Mouse (Mus musculus) embryonic facial prominence, embryonic 12.5 days (tissue): ENCODE results near the gene Tspyl3. TPM values are rescaled to one million over a fixed set of nuclear protein-coding genes. Genes with fewer than 3 reads are reported as not detected.
"Not testable (repeated sequence)": the region's sequence is repeated elsewhere in the genome, so short reads cannot be mapped to it uniquely, and the experiment has no call there.

ENCODE experiments used
- ATAC-seq: fragments of 200-750 bp; cut with Nextera tagmentation; 2 replicates; pipeline ENCODE4 v1.8.0; 2017; ENCODE audit not compliant: insufficient number of reproducible peaks, insufficient read depth, low FRiP score, low TSS enrichment
- H3K27ac ChIP-seq: fragments of 300-500 bp; sonication (generic); 2 replicates; pipeline ENCODE4 v1.5.1; 2016; ENCODE audit warnings: mild to moderate bottlenecking
- H3K27me3 ChIP-seq: fragments of 300-500 bp; sonication (generic); 2 replicates; pipeline ENCODE4 v1.6.1; 2016; ENCODE audit warnings: mild to moderate bottlenecking, moderate library complexity
- H3K36me3 ChIP-seq: fragments of 300-500 bp; sonication (generic); 2 replicates; pipeline ENCODE4 v1.6.1; 2016; ENCODE audit warnings: mild to moderate bottlenecking
- H3K4me1 ChIP-seq: fragments of 300-500 bp; sonication (generic); 2 replicates; pipeline ENCODE4 v1.6.1; 2016
- H3K4me2 ChIP-seq: fragments of 300-500 bp; sonication (generic); replicated peaks from 2 replicates; pipeline ENCODE4 v1.6.1; 2016; ENCODE audit warnings: mild to moderate bottlenecking, moderate library complexity
- H3K4me3 ChIP-seq: fragments of 300-500 bp; sonication (generic); 2 replicates; pipeline ENCODE4 v1.5.1; 2016; ENCODE audit warnings: mild to moderate bottlenecking
- H3K9ac ChIP-seq: fragments of 300-500 bp; sonication (generic); 2 replicates; pipeline ENCODE4 v1.6.1; 2016; ENCODE audit warnings: mild to moderate bottlenecking, moderate library complexity
- H3K9me3 ChIP-seq: fragments of 300-500 bp; sonication (generic); 2 replicates; pipeline ENCODE4 v1.6.1; 2016; ENCODE audit warnings: mild to moderate bottlenecking, moderate library complexity
- WGBS: fragments of 180-500 bp; shearing (Covaris S2); methylation state at CpG from one replicate; pipeline ENCODE4 v1.1.7; 2016; 5-methylcytosine and 5-hydroxymethylcytosine counted together
- polyA plus RNA-seq: library from polyadenylated mRNA; unstranded; fragments of >200 nt; fragmentation: Nextera tagmentation; extraction: Ambion mirVana; gene quantifications from 2 replicates; pipeline ENCODE4 v1.2.1, GENCODE M21; 2016

Tspyl3 gene
- polyA plus RNA-seq = 15.2 and 16.9 TPM in 2 replicates

DNA sequence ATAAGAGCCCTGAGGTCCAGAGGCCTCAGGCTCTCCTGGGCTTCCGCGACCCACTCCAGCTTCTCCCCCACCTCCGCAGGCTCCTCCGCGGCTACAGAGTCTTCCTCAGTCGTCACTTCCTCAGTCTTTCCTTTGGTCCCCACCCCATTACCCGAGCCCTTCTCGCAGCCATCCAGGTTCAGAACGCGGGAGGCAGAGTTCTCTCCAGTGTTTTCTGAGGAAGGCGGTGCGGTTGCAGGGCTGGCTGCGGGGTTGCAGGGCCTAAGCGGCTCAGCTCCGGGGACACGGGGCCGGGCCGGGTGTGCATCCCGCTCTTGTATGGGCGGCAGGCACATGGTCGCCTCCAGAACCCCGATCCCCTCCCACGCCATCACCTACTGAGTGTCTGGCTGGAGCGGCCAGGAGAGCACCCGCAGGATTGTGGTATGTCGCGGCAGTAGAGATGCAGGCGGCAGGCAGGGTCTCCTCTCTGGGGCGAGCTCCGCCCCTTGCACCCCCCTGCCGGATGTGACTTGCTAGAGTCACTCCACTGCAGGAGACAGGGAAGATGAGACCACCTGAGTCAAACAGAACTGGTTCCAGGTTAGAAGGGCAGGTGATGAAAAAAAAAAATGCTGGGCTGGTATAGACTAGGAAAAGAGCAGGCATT is at the start of gene Tspyl3:
Tspyl3 (minus strand) TSS at position 496 of the 649 bp plus-strand sequence.
- WGBS = 3% methylated on average over 31 of the region's 31 CpGs
- Histone ChIP-seq H3K4me2 (peak within 1 kb of the TSS; percentile 80), H3K4me1 (peaks cover 13% of the 10 kb centered on the region), H3K9ac (peak within 1 kb of the TSS; percentile 82), H3K4me3 (peak within 1 kb of the TSS; percentile 61), H3K27ac (peak within 1 kb of the TSS; percentile 84), H3K36me3 (peaks cover 23% of the 10 kb centered on the region), H3K27me3 (no peaks in the 10 kb centered on the region), H3K9me3 (no peaks in the 10 kb centered on the region)
- ATAC-seq = no peak

DNA sequence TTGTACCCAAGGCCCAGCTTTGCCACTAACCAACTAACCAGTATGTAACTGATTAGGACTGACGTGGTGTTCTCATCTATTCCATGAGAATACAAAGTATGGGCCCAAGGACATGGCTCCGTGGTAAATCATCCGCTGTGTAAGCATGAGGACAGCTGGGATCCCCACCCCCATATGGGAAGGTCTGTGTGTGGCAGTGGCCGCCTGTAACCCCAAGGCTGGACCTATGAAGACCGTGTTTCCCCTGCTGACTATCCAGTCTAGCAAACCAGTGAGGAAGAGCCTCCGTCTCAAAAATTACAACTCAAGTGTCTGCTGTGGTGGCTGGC is 49.6 kb upstream of the Tspyl3 start:
- Histone ChIP-seq H3K4me2 (no peak overlapping the region), H3K4me3 (no peak overlapping the region), H3K9me3 (no peaks in the 10 kb centered on the region), H3K36me3 (no peaks in the 10 kb centered on the region), H3K27me3 (no peaks in the 10 kb centered on the region), H3K9ac (no peak overlapping the region), H3K27ac (no peak overlapping the region), H3K4me1 (peaks cover 2% of the 10 kb centered on the region; the same call in 1 of the 2 replicates)
- WGBS = 79% methylated on average over 6 of the region's 6 CpGs
- ATAC-seq = no peak

DNA sequence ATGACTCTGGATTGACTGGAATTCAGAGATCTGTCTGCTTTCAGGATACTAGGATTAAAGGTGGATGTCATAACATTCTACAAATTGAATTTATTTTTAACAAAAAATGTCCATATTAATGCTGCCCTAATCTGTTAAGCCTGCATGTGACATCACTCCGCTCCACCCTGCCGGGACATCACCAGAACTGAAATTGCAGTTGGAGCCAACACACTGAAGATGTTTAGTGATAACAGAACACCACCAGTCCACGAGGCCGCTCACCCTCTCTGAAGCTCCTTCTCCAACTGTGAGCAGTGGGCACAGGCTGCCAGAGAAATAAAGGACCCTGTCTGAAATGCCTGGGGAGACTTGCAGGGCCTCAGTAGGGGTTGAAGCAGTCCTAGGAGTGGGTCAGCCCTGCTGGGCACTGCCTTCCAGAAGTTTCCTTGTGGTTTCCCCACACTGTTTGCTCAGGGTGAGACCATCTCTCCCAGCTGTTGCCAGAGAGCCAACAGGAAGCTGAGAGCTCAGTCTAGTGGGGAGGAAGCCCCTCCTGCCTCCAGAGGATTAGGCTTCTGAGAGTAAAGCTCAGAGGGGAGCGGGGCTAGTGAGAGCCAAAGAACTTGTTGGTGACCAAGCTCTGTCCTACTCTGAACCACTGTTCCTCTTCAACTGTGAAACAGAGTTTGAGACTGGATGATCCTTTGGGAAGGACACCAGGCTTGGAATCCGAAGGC is 49.1 kb upstream of the Tspyl3 start:
- ATAC-seq = peak; percentile 28; the same call in 1 of the 2 replicates
- H3K9me3 ChIP-seq, H3K27ac ChIP-seq, H3K9ac ChIP-seq, H3K4me1 ChIP-seq, H3K36me3 ChIP-seq, H3K27me3 ChIP-seq, H3K4me2 ChIP-seq, H3K4me3 ChIP-seq: not testable (repeated sequence)
- WGBS = 69% methylated on average over 6 of the region's 6 CpGs

DNA sequence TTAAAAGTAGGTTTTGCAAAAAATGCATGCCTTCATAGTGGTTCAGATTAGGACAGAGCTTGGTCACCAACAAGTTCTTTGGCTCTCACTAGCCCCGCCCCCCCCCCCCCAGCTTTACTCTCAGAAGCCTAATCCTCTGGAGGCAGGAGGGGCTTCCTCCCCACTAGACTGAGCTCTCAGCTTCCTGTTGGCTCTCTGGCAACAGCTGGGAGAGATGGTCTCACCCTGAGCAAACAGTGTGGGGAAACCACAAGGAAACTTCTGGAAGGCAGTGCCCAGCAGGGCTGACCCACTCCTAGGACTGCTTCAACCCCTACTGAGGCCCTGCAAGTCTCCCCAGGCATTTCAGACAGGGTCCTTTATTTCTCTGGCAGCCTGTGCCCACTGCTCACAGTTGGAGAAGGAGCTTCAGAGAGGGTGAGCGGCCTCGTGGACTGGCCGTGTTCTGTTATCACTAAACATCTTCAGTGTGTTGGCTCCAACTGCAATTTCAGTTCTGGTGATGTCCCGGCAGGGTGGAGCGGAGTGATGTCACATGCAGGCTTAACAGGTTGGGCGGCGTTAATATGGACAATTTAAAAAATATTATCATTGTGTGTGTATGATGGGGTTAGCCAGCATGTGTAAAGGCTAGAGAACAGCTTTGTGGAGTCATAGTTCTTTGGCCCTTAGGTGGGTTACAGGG is 45.1 kb upstream of the Tspyl3 start:
- not testable (repeated sequence) for H3K9me3 ChIP-seq, H3K9ac ChIP-seq, H3K4me2 ChIP-seq, H3K27ac ChIP-seq, H3K27me3 ChIP-seq, ATAC-seq, H3K4me3 ChIP-seq, H3K4me1 ChIP-seq
- peaks cover 21% of the 10 kb centered on the region; the same call in 1 of the 2 replicates for H3K36me3 ChIP-seq
- 66% methylated on average over 8 of the region's 8 CpGs for WGBS

DNA sequence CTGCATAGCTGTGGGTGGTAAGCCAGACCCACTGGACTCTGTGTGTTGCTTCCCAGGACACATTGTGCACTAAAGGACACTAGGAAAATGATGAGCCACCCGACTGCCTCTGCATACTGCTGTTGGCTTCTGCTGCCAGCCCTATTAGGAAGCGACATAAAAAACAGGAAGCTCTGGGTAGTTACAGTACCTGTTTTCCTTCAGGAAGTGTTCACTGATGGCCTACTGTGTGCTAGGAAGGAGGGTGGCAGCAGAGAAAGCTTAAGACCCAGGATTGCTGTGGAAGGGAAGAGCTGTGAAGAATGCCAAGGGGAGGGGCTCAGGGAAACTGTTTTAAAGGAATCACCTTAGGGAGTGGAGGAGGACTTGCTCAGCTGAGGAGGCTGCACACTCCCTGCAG is 42.1 kb upstream of the Tspyl3 start:
- ATAC-seq = no peak
- 95% methylated on average over 2 of the region's 2 CpGs for WGBS
- Histone ChIP-seq H3K4me2 (no peak overlapping the region), H3K9me3 (no peaks in the 10 kb centered on the region), H3K4me1 (peaks cover 4% of the 10 kb centered on the region; the same call in 1 of the 2 replicates), H3K9ac (no peak overlapping the region), H3K36me3 (peaks cover 50% of the 10 kb centered on the region), H3K4me3 (no peak overlapping the region), H3K27ac (no peak overlapping the region), H3K27me3 (no peaks in the 10 kb centered on the region)

DNA sequence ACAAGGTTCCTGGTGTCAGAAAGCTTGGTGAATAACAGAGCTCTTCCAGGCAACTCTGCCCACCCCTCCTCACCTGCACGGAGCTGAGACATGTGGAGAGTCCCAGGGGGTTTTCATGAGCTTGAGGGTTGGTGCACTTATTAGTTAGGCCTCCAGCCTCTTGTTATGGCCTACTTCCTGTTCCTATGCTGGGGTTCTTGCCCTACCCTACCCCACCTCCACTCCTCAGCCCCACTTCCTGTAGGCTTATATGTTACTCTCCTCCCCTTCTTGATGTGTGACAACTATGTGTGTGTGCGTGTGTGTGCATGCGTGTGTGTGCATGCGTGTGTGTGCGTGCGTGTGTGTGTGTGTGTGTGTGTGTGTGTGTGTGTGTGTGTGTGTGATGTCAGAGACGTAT is 37.8 kb upstream of the Tspyl3 start:
- Histone ChIP-seq H3K27ac (no peak overlapping the region), H3K4me3 (no peak overlapping the region), H3K9ac (no peak overlapping the region), H3K4me2 (no peak overlapping the region), H3K4me1 (no peaks in the 10 kb centered on the region), H3K27me3 (no peaks in the 10 kb centered on the region), H3K9me3 (no peaks in the 10 kb centered on the region), H3K36me3 (peaks cover 75% of the 10 kb centered on the region)
- ATAC-seq = no peak
- 91% methylated on average over 7 of the region's 7 CpGs for WGBS

DNA sequence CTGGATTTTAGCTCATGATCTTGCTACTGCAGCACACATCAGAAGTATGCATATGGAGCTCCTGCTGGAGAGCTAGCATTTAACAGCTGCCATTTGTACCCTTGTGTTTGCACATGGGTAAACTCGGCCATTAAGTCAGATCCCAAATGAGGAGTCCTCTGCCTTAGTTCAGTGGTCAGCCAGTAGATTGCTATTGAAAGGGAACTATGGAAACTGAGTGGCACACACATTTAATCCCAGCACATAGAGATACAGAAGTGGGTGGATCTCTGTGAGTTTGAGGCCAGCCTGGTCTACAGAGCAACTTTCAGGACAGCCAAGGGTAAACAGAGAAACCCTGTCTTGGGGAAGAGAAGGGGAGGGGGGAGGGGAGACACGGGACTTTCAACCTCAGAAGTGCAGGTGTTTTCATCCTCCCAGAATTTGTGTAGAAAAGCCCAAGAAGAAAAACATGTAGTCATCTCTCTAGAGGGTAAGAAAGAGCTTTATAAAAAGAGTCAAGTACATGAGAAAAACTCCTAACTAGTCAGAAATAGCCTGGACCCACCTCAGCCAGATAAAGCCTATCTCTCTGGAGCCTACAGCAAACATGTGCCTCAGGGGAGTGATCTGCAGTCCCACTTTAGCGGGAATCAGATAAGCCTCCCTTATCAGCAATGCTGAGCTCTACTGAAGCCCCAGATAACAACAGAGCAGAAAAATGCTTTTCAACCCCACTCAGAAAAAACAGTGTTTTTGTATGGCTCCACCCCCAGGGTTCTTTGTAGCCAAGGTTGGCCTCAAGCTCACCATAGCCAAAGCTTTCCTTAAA is 34.8 kb upstream of the Tspyl3 start:
- H3K27me3 ChIP-seq = no peaks in the 10 kb centered on the region
- no peaks in the 10 kb centered on the region for H3K4me1 ChIP-seq
- WGBS = 57% methylated on average over 3 of the region's 3 CpGs
- no peak overlapping the region for H3K4me2 ChIP-seq
- no peak overlapping the region for H3K4me3 ChIP-seq
- H3K9me3 ChIP-seq = no peaks in the 10 kb centered on the region
- H3K9ac ChIP-seq = no peak overlapping the region
- peaks cover 51% of the 10 kb centered on the region for H3K36me3 ChIP-seq
- no peak for ATAC-seq
- no peak overlapping the region for H3K27ac ChIP-seq

DNA sequence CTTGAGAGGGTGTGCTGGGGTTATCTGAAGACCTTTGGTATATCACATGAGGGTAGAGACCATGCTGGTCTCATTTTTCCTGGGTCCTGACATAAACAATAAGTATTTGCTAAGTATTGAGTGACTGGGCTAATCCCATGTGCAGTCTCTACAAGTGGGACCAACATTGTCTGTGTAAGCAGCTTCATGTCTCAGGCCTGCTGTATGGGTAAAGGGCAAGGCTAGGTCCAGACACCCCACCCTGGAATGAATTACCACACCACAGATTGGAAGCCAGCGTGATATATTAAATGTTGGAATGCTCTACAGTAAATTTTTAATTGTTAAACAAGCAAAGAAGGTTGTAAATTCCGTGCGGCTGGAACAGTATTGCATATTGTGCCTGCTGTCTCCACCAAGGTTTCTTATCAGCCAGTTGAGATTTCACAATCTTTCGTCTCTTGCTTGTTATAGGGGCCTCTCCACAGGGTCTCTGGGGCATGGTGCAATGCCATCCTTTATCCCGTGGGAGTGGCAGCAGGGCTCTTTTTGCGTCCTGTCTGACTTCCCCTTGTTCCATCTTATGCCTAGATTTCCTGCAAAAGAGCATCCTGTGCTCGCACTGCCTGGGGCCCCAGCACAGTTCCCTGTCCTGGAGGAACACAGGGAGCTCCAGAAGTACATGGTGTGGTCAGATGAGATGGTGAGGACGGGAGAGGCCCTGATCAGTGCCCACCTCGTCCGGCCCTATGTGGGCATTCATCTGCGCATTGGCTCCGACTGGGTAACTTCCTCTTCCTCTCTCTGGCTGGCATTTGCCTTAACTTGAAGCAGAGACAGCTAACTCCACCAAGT is 34.0 kb upstream of the Tspyl3 start:
- Histone ChIP-seq H3K9me3 (no peaks in the 10 kb centered on the region), H3K4me2 (no peak overlapping the region), H3K9ac (no peak overlapping the region), H3K4me3 (no peak overlapping the region), H3K27me3 (no peaks in the 10 kb centered on the region), H3K4me1 (no peaks in the 10 kb centered on the region), H3K36me3 (peaks cover 46% of the 10 kb centered on the region), H3K27ac (no peak overlapping the region)
- WGBS = 87% methylated on average over 12 of the region's 12 CpGs
- ATAC-seq = no peak

DNA sequence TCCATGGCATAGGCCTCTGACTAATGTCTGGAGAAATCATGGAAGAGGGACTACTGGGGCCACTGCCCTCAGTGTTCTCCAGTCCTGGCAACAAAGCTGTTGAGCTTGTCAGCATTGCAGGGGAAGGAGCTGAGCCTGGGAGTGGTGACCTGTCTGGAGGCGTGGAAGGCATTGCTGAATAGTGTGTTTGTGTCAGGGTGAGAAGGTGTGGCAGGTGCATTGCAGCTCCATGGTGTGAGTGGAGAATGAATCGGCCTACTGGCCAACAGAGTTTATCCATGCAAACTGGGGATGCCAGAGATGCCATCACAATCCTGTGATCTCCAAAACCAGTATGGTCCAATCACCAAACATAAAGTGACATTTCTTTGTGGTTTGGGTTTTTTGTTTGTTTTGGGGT is 31.4 kb upstream of the Tspyl3 start:
- no peak overlapping the region for H3K4me3 ChIP-seq
- ATAC-seq = no peak
- H3K4me1 ChIP-seq = no peaks in the 10 kb centered on the region
- no peak overlapping the region for H3K4me2 ChIP-seq
- H3K27ac ChIP-seq = no peak overlapping the region
- H3K36me3 ChIP-seq = peaks cover 43% of the 10 kb centered on the region
- H3K9me3 ChIP-seq = no peaks in the 10 kb centered on the region
- 91% methylated on average over 2 of the region's 2 CpGs for WGBS
- H3K27me3 ChIP-seq = no peaks in the 10 kb centered on the region
- H3K9ac ChIP-seq = no peak overlapping the region

DNA sequence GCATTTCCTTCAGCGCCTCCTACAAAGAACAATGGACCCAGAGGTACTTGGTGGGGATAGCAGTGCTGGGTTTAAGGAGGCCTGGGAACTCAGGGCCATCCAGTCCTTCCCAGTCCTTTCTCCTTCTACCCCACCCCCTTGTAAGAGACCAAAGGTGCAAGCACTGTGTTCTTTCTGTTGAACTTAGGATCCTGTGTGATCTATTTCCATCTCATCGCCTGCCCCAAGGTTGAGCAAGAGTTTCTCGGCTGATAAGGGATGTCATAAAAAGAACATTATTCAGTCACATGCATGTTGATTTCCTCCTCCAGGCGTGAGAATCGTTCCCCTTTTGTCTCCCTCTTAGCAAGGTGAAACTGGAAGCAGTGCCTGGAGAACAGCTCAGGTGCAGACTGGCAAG is 24.5 kb upstream of the Tspyl3 start:
- Histone ChIP-seq H3K9me3 (no peaks in the 10 kb centered on the region), H3K27ac (no peak overlapping the region), H3K27me3 (no peaks in the 10 kb centered on the region), H3K4me1 (no peaks in the 10 kb centered on the region), H3K9ac (no peak overlapping the region), H3K4me3 (no peak overlapping the region), H3K36me3 (peaks cover 47% of the 10 kb centered on the region), H3K4me2 (no peak overlapping the region)
- ATAC-seq = no peak
- 93% methylated on average over 5 of the region's 5 CpGs for whole genome bisulfite sequencing

DNA sequence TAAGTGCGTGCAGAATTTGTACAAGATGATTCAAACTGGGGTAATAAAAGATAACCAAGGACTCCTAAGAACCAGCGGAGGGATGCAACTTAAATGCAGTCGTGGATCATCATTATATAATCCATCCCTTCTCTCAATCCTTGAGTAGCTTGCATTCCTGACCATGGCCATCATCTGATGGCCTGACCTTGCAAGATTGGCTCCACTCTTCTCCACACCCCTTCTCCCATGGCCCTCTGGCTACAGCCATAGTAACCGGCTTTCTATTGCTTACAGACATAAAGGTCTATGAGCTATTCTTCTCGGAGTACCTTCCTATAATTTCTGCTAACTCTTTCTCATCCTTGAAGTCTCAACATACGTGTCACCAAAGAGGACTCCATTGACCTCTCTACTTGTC is 16.9 kb upstream of the Tspyl3 start:
- peaks cover 26% of the 10 kb centered on the region for H3K4me1 ChIP-seq
- no peaks in the 10 kb centered on the region for H3K9me3 ChIP-seq
- H3K27me3 ChIP-seq = no peaks in the 10 kb centered on the region
- peaks cover 5% of the 10 kb centered on the region; the same call in 1 of the 2 replicates for H3K36me3 ChIP-seq
- ATAC-seq = no peak
- WGBS = 70% methylated on average over 6 of the region's 6 CpGs
- H3K4me2 ChIP-seq = peak overlapping the region; percentile 98
- no peak overlapping the region for H3K27ac ChIP-seq
- H3K4me3 ChIP-seq = peak overlapping the region; percentile 92
- H3K9ac ChIP-seq = peak overlapping the region; percentile 98
